23 mouse cellular contexts compared by ENCODE assay signal in the genomic region with DNA sequence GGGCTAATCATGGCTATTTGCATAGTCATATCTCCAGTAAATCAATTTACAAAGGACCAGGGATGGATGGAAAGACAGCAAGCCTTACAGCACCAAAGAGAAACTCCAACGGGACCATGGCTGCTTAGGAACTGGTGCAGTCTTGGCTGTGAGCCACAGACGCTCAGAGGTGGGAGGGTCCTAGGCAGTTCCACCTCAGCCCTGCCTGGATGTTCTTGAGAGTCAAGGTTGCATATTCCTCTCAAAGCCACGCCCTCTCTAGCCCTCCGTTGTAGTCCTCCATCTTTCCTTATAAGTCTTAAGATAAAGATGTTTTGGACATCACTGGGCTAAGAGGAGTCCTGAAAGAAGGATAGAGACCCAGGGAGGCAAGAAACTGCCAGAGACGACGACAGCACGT. TPM values are rescaled to one million over a fixed set of nuclear protein-coding genes. Genes with fewer than 3 reads are reported as not detected.
A peak's percentile ranks its signal among the peaks of the same experiment; 100 is the strongest.
DNase-seq lines count a peak whose midpoint lies in the region; ATAC-seq and TF ChIP-seq lines count a peak whose summit lies in the region.
"Had no signal": no experiment of that assay in that cellular context is flagged by ENCODE, and none has a peak within 500 bp of the region (broad histone marks: within the 10 kb centered on the region; RNA-seq: fewer than 3 reads in every experiment).

No protein-coding gene starts in this region.

- H3K4me3 ChIP-seq in forebrain, embryonic 11.5 days (ENCODE audit: low read depth, low read length): no peak overlapping the region
- H3K4me3 ChIP-seq in forebrain, postnatal 0 days (ENCODE audit: low read depth, low read length): no peak overlapping the region
- H3K4me3 ChIP-seq: embryonic facial prominence, embryonic 10.5 days; embryonic facial prominence, embryonic 12.5 days; forebrain, embryonic 12.5 days had no signal

- H3K36me3 ChIP-seq in forebrain, embryonic 11.5 days (ENCODE audit: control insufficient read depth, insufficient read depth, low read length): no peaks in the 10 kb centered on the region
- H3K36me3 ChIP-seq in forebrain, postnatal 0 days (ENCODE audit: insufficient read depth): no peaks in the 10 kb centered on the region
- H3K36me3 ChIP-seq: embryonic facial prominence, embryonic 10.5 days; embryonic facial prominence, embryonic 12.5 days; forebrain, embryonic 12.5 days had no signal

- DNase-seq in forebrain, embryonic 11.5 days (ENCODE audit: low spot score): peak; percentile 11
- DNase-seq in forebrain, postnatal 0 days: no peak
- DNase-seq in ES-CJ7 (ENCODE audit: low read depth, low spot score): peak; percentile 56
- peak; percentile 59 for DNase-seq in ZHBTc4 (ENCODE audit: low read depth, low spot score)
- DNase-seq in cerebellum, postnatal 14 days: no peak
- DNase-seq: adrenal gland, adult 2 months; adrenal gland, postnatal 10 days; adrenal gland, postnatal 25 days; B cell, adult 2 months; cerebellum, adult 11 months; cerebellum, adult 18-20 months; cerebellum, adult 8-10 months; cerebellum, adult 9-11 months; cerebellum, postnatal 25 days had no signal

- WGBS in forebrain, embryonic 11.5 days: 68% methylated on average over 7 of the region's 7 CpGs
- WGBS in forebrain, postnatal 0 days: 63% methylated on average over 7 of the region's 7 CpGs

- H3K9ac ChIP-seq in forebrain, embryonic 11.5 days (ENCODE audit: low read length): no peak overlapping the region
- no peak overlapping the region for H3K9ac ChIP-seq in forebrain, postnatal 0 days
- H3K9ac ChIP-seq: embryonic facial prominence, embryonic 12.5 days; forebrain, embryonic 12.5 days had no signal

- TF ChIP-seq CTCF in forebrain, postnatal 0 days (IDR thresholded peaks at IDR 0.05; ENCODE audit: low read depth): no peak

- no peaks in the 10 kb centered on the region for H3K27me3 ChIP-seq in forebrain, embryonic 11.5 days (ENCODE audit: control insufficient read depth, insufficient read depth, low read length)
- no peaks in the 10 kb centered on the region for H3K27me3 ChIP-seq in forebrain, postnatal 0 days (ENCODE audit: insufficient read depth, low read length)

- no peaks in the 10 kb centered on the region for H3K4me1 ChIP-seq in forebrain, embryonic 11.5 days (replicated peaks; ENCODE audit: control insufficient read depth, insufficient read depth, low read length)
- H3K4me1 ChIP-seq in forebrain, postnatal 0 days (ENCODE audit: insufficient read depth): no peaks in the 10 kb centered on the region
- H3K4me1 ChIP-seq: forebrain, embryonic 12.5 days had no signal

- H3K4me2 ChIP-seq in forebrain, embryonic 11.5 days (ENCODE audit: low read depth, low read length, severe bottlenecking): no peak overlapping the region
- no peak overlapping the region for H3K4me2 ChIP-seq in forebrain, postnatal 0 days (ENCODE audit: low read depth)
- H3K4me2 ChIP-seq: embryonic facial prominence, embryonic 12.5 days; forebrain, embryonic 12.5 days had no signal

- no peaks in the 10 kb centered on the region for H3K9me3 ChIP-seq in forebrain, embryonic 11.5 days (ENCODE audit: control insufficient read depth, low read length)
- H3K9me3 ChIP-seq in forebrain, postnatal 0 days (ENCODE audit: low read length): no peaks in the 10 kb centered on the region
- H3K9me3 ChIP-seq: embryonic facial prominence, embryonic 10.5 days; embryonic facial prominence, embryonic 12.5 days; forebrain, embryonic 12.5 days had no signal

- H3K27ac ChIP-seq in forebrain, embryonic 11.5 days (ENCODE audit: low read depth, low read length): no peak overlapping the region
- no peak overlapping the region for H3K27ac ChIP-seq in forebrain, postnatal 0 days (ENCODE audit: low read depth, low read length)
- H3K27ac ChIP-seq: embryonic facial prominence, embryonic 10.5 days; embryonic facial prominence, embryonic 12.5 days; forebrain, embryonic 12.5 days had no signal

- no peak for ATAC-seq in forebrain, embryonic 11.5 days (replicated peaks; ENCODE audit: low FRiP score)
- ATAC-seq in forebrain, postnatal 0 days: no peak
- ATAC-seq: CD4-positive, CD25-positive, alpha-beta regulatory T cell, adult 4 months; forebrain, embryonic 14.5 days; forebrain, embryonic 16.5 days had no signal

RNA-seq across cellular contexts. Expression of a gene that starts 5.8 kb away (rescaled TPM):
- 1.0 and 1.2 TPM in 2 replicates for polyA plus RNA-seq in forebrain, embryonic 11.5 days (2014; fragmentation: Nextera tagmentation; extraction: Ambion mirVana)
- not detected in 2 replicates for total RNA-seq in forebrain, postnatal 0 days (2014; rRNA removed)
- 0.14 and 0.28 TPM in 2 replicates for polyA plus RNA-seq in forebrain, postnatal 0 days (2015; fragmentation: Nextera tagmentation; extraction: Ambion mirVana)
- total RNA-seq: MEL had no signal
- polyA plus RNA-seq: forebrain, embryonic 14.5 days; forebrain, embryonic 16.5 days had no signal

RNA-seq across cellular contexts. Expression of a gene that starts 7.2 kb away (rescaled TPM):
- 3.4 and 4.2 TPM in 2 replicates for polyA plus RNA-seq in forebrain, embryonic 11.5 days (2014; fragmentation: Nextera tagmentation; extraction: Ambion mirVana)
- 3.2 and 3.8 TPM in 2 replicates for total RNA-seq in forebrain, postnatal 0 days (2014; rRNA removed)
- polyA plus RNA-seq in forebrain, postnatal 0 days (2015; fragmentation: Nextera tagmentation; extraction: Ambion mirVana): 4.3 and 4.8 TPM in 2 replicates
- total RNA-seq: CH12.LX had no signal
- polyA plus RNA-seq: CD4-positive, CD25-positive, alpha-beta regulatory T cell, adult 4 months had no signal

RNA-seq across cellular contexts. Expression of a gene that starts 19.1 kb away (rescaled TPM):
- 36.3 and 41.6 TPM in 2 replicates for polyA plus RNA-seq in forebrain, embryonic 11.5 days (2014; fragmentation: Nextera tagmentation; extraction: Ambion mirVana)
- total RNA-seq in forebrain, postnatal 0 days (2014; rRNA removed): 34.0 and 39.5 TPM in 2 replicates
- polyA plus RNA-seq in forebrain, postnatal 0 days (2015; fragmentation: Nextera tagmentation; extraction: Ambion mirVana): 45.5 and 52.7 TPM in 2 replicates

RNA-seq across cellular contexts. Expression of a gene that starts 21.7 kb away (rescaled TPM):
- polyA plus RNA-seq in forebrain, embryonic 11.5 days (2014; fragmentation: Nextera tagmentation; extraction: Ambion mirVana): 66.1 and 75.0 TPM in 2 replicates
- 37.7 and 43.6 TPM in 2 replicates for total RNA-seq in forebrain, postnatal 0 days (2014; rRNA removed)
- polyA plus RNA-seq in forebrain, postnatal 0 days (2015; fragmentation: Nextera tagmentation; extraction: Ambion mirVana): 61.3 and 81.8 TPM in 2 replicates

RNA-seq across cellular contexts. Expression of a gene that starts 28.5 kb away (rescaled TPM):
- not detected in 2 replicates for polyA plus RNA-seq in forebrain, embryonic 11.5 days (2014; fragmentation: Nextera tagmentation; extraction: Ambion mirVana)
- total RNA-seq in forebrain, postnatal 0 days (2014; rRNA removed): not detected in 2 replicates
- polyA plus RNA-seq in forebrain, postnatal 0 days (2015; fragmentation: Nextera tagmentation; extraction: Ambion mirVana): not detected in 2 replicates
- total RNA-seq: CH12.LX, MEL had no signal
- polyA plus RNA-seq: CD4-positive, CD25-positive, alpha-beta regulatory T cell, adult 4 months; cortical plate, adult 2 months; embryonic facial prominence, embryonic 10.5 days; embryonic facial prominence, embryonic 12.5 days; forebrain, embryonic 12.5 days; forebrain, embryonic 14.5 days; forebrain, embryonic 16.5 days had no signal

Comparison
In these comparisons a context has a peak if more than half of its experiments do, and no peak if none do; other contexts are left out.
1. DNase-seq: peak in forebrain, embryonic 11.5 days (single experiment), ES-CJ7 (single experiment) and ZHBTc4 (single experiment); none in forebrain, postnatal 0 days (single experiment) and cerebellum, postnatal 14 days (0 of 2).